Mouse (Mus musculus) brown adipose tissue, adult 24 weeks (tissue): ENCODE data around the gene Fam222a. TPM values are rescaled to one million over a fixed set of nuclear protein-coding genes. Genes with fewer than 3 reads are reported as not detected.

Source experiments
- H3K27ac ChIP-seq: fragments of 200-500 bp; replicated peaks from 2 replicates; pipeline ENCODE4 v1.5.1; 2012; ENCODE audit warnings: low read depth, mild to moderate bottlenecking, low read length
- H3K4me1 ChIP-seq: fragments of 200-500 bp; 2 replicates; pipeline ENCODE4 v1.6.1; 2012; ENCODE audit warnings: low read length, mixed read lengths; ENCODE audit not compliant: control insufficient read depth, insufficient read depth, insufficient read length
- H3K4me3 ChIP-seq: fragments of 200-500 bp; 2 replicates; pipeline ENCODE4 v1.5.1; 2012; ENCODE audit warnings: low read depth, mild to moderate bottlenecking, low read length, moderate library complexity; ENCODE audit not compliant: insufficient read depth
- polyA plus RNA-seq: library from polyadenylated mRNA; stranded (reverse); fragments of >200 nt; gene quantifications from 2 replicates; pipeline ENCODE4 v1.2.4, GENCODE M21; 2012; ENCODE audit not compliant: missing spikeins, insufficient read depth, insufficient read length

Fam222a gene
- polyA plus RNA-seq, 1 experiment: 2.7 TPM

- Histone ChIP-seq H3K27ac (no peak overlapping the region), H3K4me3 (no peak overlapping the region), H3K4me1 (no peaks in the 10 kb centered on the region)
Measured at GRCm38 (mm10) chr5:114584293-114585104, 16.7 kb downstream of the Fam222a start.

- Histone ChIP-seq H3K27ac (no peak overlapping the region), H3K4me1 (no peaks in the 10 kb centered on the region), H3K4me3 (no peak overlapping the region)
Measured at GRCm38 (mm10) chr5:114585682-114586081, 17.9 kb downstream of the Fam222a start.

GRCm38 (mm10) chr5:114587908-114588307, 20.1 kb downstream of the Fam222a start:
- Histone ChIP-seq H3K4me3 (no peak overlapping the region), H3K27ac (no peak overlapping the region), H3K4me1 (no peaks in the 10 kb centered on the region; the same call in 1 of the 2 replicates)

GRCm38 (mm10) chr5:114588416-114588815, 20.6 kb downstream of the Fam222a start:
- H3K27ac ChIP-seq: no peak overlapping the region
- peaks cover 1% of the 10 kb centered on the region; the same call in 1 of the 2 replicates for H3K4me1 ChIP-seq
- no peak overlapping the region for H3K4me3 ChIP-seq

- Histone ChIP-seq H3K27ac (no peak overlapping the region), H3K4me1 (peaks cover 7% of the 10 kb centered on the region), H3K4me3 (no peak overlapping the region)
Measured at GRCm38 (mm10) chr5:114589026-114589425, 21.2 kb downstream of the Fam222a start.

- Histone ChIP-seq H3K4me3 (no peak overlapping the region), H3K27ac (no peak overlapping the region)
Measured at GRCm38 (mm10) chr5:114589454-114589853, 21.6 kb downstream of the Fam222a start.

GRCm38 (mm10) chr5:114590043-114590913, 22.5 kb downstream of the Fam222a start:
- H3K4me3 ChIP-seq: no peak overlapping the region
- peaks cover 15% of the 10 kb centered on the region for H3K4me1 ChIP-seq
- H3K27ac ChIP-seq: no peak overlapping the region

More at GRCm38 (mm10) chr5:114589454-114589853, 21.6 kb downstream of the Fam222a start:
- peaks cover 11% of the 10 kb centered on the region for H3K4me1 ChIP-seq

GRCm38 (mm10) chr5:114591151-114591561, 23.3 kb downstream of the Fam222a start:
- peaks cover 18% of the 10 kb centered on the region for H3K4me1 ChIP-seq
- no peak overlapping the region for H3K4me3 ChIP-seq
- H3K27ac ChIP-seq: no peak overlapping the region

- no peak overlapping the region for H3K27ac ChIP-seq
- H3K4me3 ChIP-seq: no peak overlapping the region
- H3K4me1 ChIP-seq: peaks cover 33% of the 10 kb centered on the region
Measured at GRCm38 (mm10) chr5:114592463-114593160, 24.8 kb downstream of the Fam222a start.

GRCm38 (mm10) chr5:114593161-114593821, 25.5 kb downstream of the Fam222a start:
- Histone ChIP-seq H3K27ac (no peak overlapping the region), H3K4me1 (peaks cover 36% of the 10 kb centered on the region)

GRCm38 (mm10) chr5:114593949-114594348, 26.1 kb downstream of the Fam222a start:
- Histone ChIP-seq H3K4me1 (peaks cover 36% of the 10 kb centered on the region), H3K4me3 (no peak overlapping the region; the same call in 1 of the 2 replicates), H3K27ac (peak overlapping the region; percentile 58)

More at GRCm38 (mm10) chr5:114593161-114593821, 25.5 kb downstream of the Fam222a start:
- no peak overlapping the region for H3K4me3 ChIP-seq

- Histone ChIP-seq H3K4me1 (peaks cover 36% of the 10 kb centered on the region), H3K27ac (peak overlapping the region; percentile 58), H3K4me3 (peak overlapping the region; percentile 19)
Measured at GRCm38 (mm10) chr5:114594741-114595241, 27.0 kb downstream of the Fam222a start.

- Histone ChIP-seq H3K27ac (peak overlapping the region; percentile 32), H3K4me3 (no peak overlapping the region), H3K4me1 (peaks cover 36% of the 10 kb centered on the region)
Measured at GRCm38 (mm10) chr5:114596604-114597003, 28.8 kb downstream of the Fam222a start.

- Histone ChIP-seq H3K4me1 (peaks cover 36% of the 10 kb centered on the region), H3K27ac (no peak overlapping the region; the same call in 1 of the 2 replicates), H3K4me3 (no peak overlapping the region)
Measured at GRCm38 (mm10) chr5:114597222-114597621, 29.4 kb downstream of the Fam222a start.
